Mouse (Mus musculus) myocyte (in vitro differentiated cells): ENCODE measurements around the gene Cdyl2.

Experiments
- E2F4 ChIP-seq: IDR thresholded peaks from one replicate; pipeline ENCODE4 v1.6.1; 2011; ENCODE audit warnings: mild to moderate bottlenecking, control low read depth, moderate library complexity; ENCODE audit not compliant: insufficient read depth
- MAX ChIP-seq: IDR thresholded peaks from one replicate; pipeline ENCODE4 v1.6.1; 2011; ENCODE audit warnings: low read depth, mild to moderate bottlenecking, control low read depth
- MYOD1 ChIP-seq, 3 experiments: IDR thresholded peaks; one replicate each; pipeline ENCODE4 v1.6.1; 2011; ENCODE audit warnings: control low read depth in 2 of 3, low read depth in 2 of 3, mild to moderate bottlenecking in 2 of 3, moderate library complexity in 1 of 3; ENCODE audit not compliant: insufficient read length in 2 of 3, control insufficient read depth in 1 of 3
- POLR2A ChIP-seq: IDR thresholded peaks from one replicate; pipeline ENCODE4 v1.6.1; 2011; ENCODE audit warnings: low read depth, mild to moderate bottlenecking, control low read depth, moderate library complexity; ENCODE audit not compliant: insufficient read length
- POLR2AphosphoS2 ChIP-seq: IDR thresholded peaks from one replicate; pipeline ENCODE4 v1.6.1; 2011; ENCODE audit warnings: low read depth, control low read depth; ENCODE audit not compliant: insufficient read length
- SRF ChIP-seq: IDR thresholded peaks from one replicate; pipeline ENCODE4 v1.6.1; 2011; ENCODE audit warnings: low read depth; ENCODE audit not compliant: control insufficient read depth, insufficient read length
- TCF12 ChIP-seq: IDR thresholded peaks from one replicate; pipeline ENCODE4 v1.6.1; 2011; ENCODE audit warnings: mild to moderate bottlenecking, control low read depth; ENCODE audit not compliant: poor library complexity, insufficient read depth, severe bottlenecking
- TCF3 ChIP-seq: IDR thresholded peaks from one replicate; pipeline ENCODE4 v1.6.1; 2011; ENCODE audit warnings: low read depth, control low read depth; ENCODE audit not compliant: insufficient read length

GRCm38 (mm10) chr8:116635972-116636371 is 96.8 kb downstream of the Cdyl2 start:
- no peak for TF ChIP-seq MAX
- TF ChIP-seq POLR2A = no peak
- no peak for TF ChIP-seq MYOD1 (IDR thresholded peaks at IDR 0.05; ENCODE audit: control insufficient read depth in 1 of 3, insufficient read length in 2 of 3, low read depth in 2 of 3)
- TF ChIP-seq POLR2AphosphoS2 = no peak
- no peak for TF ChIP-seq TCF12
- TF ChIP-seq E2F4 = no peak
- TF ChIP-seq SRF = no peak
- TF ChIP-seq TCF3 = no peak
